Mouse (Mus musculus): Measurements from ENCODE around the gene Tmem53. TPM values are rescaled to one million over a fixed set of nuclear protein-coding genes. Genes with fewer than 3 reads are reported as not detected.

Gene Tmem53
- polyA plus RNA-seq, 1 experiment from 2014 or later, result 39.9 TPM

DNA sequence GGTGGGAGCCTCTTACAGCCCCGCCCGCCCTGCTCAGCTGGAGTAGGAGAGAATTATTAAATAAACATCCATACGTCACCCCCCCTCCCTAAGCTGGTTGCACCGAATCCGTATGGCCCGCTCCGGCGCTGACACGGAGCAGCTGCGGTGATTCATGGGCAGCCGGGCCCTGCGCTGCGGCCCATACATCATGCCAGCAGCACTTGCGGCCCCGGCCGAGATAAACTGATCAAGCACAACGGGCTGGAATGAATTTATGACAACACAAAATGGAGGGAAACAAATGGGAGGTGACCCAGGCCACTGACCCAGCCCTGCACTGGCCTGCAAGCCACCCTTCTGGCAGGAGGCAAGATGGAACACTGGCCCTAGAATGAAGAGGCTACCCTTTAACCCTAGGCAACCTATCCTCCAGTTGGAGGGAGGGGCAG, 24.5 kb downstream of the Tmem53 start:
- peaks cover 5% of the 10 kb centered on the region; the same call in 1 of the 2 replicates for H3K4me1 ChIP-seq (ENCODE audit: control insufficient read depth, insufficient read depth, low read length)
- ATAC-seq (replicated peaks; ENCODE audit: extremely low read depth, insufficient read depth, low FRiP score), result no peak
- WGBS, result 77% methylated on average over 17 of the region's 17 CpGs

DNA sequence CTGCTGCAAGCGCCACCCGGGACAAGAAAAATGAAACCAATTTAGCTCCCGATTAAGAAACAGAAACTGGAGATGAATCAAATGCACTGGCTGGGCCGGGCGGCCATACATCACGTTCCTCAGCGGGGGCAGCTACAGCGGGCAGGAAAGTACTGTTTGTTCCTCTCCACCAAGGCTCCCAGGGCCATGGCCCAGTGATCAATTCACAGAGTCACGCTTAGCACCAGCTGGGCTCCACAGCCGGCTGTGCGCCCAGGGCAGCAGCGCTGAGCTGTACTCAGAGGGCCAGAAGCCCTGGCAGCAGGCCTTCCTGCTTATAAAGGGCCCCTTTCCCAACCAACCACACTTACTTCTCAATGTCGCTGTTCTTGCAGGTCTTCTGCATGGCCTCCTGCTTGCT, 25.3 kb downstream of the Tmem53 start:
- Histone ChIP-seq H3K4me2 (ENCODE audit: low read depth, low read length) (no peak overlapping the region), H3K36me3 (ENCODE audit: control insufficient read depth, insufficient read depth) (peaks cover 63% of the 10 kb centered on the region), H3K4me1 (ENCODE audit: control insufficient read depth, insufficient read depth, low read length) (peaks cover 5% of the 10 kb centered on the region; the same call in 1 of the 2 replicates), H3K9me3 (replicated peaks; ENCODE audit: control insufficient read depth, low read length) (peaks cover 9% of the 10 kb centered on the region), H3K27ac (ENCODE audit: low read length) (no peak overlapping the region), H3K27me3 (ENCODE audit: control insufficient read depth, insufficient read depth, low read length) (no peaks in the 10 kb centered on the region), H3K4me3 (ENCODE audit: low read length) (no peak overlapping the region), H3K9ac (ENCODE audit: low read length) (no peak overlapping the region)
- WGBS, result 94% methylated on average over 13 of the region's 13 CpGs
- no peak for ATAC-seq (replicated peaks; ENCODE audit: extremely low read depth, insufficient read depth, low FRiP score)

More for the DNA sequence above, 24.5 kb downstream of the Tmem53 start:
- no peak overlapping the region for H3K4me2 ChIP-seq (ENCODE audit: low read depth, low read length)
- H3K27ac ChIP-seq (ENCODE audit: low read length), result no peak overlapping the region
- H3K36me3 ChIP-seq (ENCODE audit: control insufficient read depth, insufficient read depth), result peaks cover 64% of the 10 kb centered on the region
- H3K27me3 ChIP-seq (ENCODE audit: control insufficient read depth, insufficient read depth, low read length), result no peaks in the 10 kb centered on the region
- no peak overlapping the region for H3K9ac ChIP-seq (ENCODE audit: low read length)
- H3K4me3 ChIP-seq (ENCODE audit: low read length), result no peak overlapping the region
- H3K9me3 ChIP-seq (replicated peaks; ENCODE audit: control insufficient read depth, low read length), result peaks cover 9% of the 10 kb centered on the region

DNA sequence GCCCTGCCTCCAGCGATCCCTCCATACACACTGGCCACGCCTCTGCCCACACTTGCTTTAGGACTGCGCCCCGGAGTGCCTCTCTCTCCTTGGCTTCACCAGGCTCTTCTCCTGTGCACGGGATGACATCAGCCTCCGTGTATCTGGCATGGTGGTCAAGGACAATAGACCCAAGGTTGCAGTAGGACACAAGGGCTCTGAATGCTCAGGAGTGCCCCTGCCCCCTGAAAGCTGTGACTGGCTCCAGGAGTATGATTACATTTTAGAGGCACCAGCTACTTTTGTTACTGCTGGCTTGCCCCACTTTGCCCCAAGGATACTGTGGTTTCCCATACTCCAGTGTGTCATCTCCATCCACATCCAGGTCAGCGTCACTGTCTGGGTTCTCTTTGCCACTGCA, 25.9 kb downstream of the Tmem53 start:
- H3K9ac ChIP-seq (ENCODE audit: low read length), result no peak overlapping the region
- H3K36me3 ChIP-seq (ENCODE audit: control insufficient read depth, insufficient read depth), result peaks cover 60% of the 10 kb centered on the region
- H3K4me1 ChIP-seq (ENCODE audit: control insufficient read depth, insufficient read depth, low read length), result peaks cover 5% of the 10 kb centered on the region; the same call in 1 of the 2 replicates
- 87% methylated on average over 7 of the region's 7 CpGs for WGBS
- H3K27me3 ChIP-seq (ENCODE audit: control insufficient read depth, insufficient read depth, low read length), result no peaks in the 10 kb centered on the region
- H3K9me3 ChIP-seq (replicated peaks; ENCODE audit: control insufficient read depth, low read length), result peaks cover 9% of the 10 kb centered on the region
- no peak overlapping the region for H3K27ac ChIP-seq (ENCODE audit: low read length)
- ATAC-seq (replicated peaks; ENCODE audit: extremely low read depth, insufficient read depth, low FRiP score), result no peak
- no peak overlapping the region for H3K4me3 ChIP-seq (ENCODE audit: low read length)
- H3K4me2 ChIP-seq (ENCODE audit: low read depth, low read length), result no peak overlapping the region

DNA sequence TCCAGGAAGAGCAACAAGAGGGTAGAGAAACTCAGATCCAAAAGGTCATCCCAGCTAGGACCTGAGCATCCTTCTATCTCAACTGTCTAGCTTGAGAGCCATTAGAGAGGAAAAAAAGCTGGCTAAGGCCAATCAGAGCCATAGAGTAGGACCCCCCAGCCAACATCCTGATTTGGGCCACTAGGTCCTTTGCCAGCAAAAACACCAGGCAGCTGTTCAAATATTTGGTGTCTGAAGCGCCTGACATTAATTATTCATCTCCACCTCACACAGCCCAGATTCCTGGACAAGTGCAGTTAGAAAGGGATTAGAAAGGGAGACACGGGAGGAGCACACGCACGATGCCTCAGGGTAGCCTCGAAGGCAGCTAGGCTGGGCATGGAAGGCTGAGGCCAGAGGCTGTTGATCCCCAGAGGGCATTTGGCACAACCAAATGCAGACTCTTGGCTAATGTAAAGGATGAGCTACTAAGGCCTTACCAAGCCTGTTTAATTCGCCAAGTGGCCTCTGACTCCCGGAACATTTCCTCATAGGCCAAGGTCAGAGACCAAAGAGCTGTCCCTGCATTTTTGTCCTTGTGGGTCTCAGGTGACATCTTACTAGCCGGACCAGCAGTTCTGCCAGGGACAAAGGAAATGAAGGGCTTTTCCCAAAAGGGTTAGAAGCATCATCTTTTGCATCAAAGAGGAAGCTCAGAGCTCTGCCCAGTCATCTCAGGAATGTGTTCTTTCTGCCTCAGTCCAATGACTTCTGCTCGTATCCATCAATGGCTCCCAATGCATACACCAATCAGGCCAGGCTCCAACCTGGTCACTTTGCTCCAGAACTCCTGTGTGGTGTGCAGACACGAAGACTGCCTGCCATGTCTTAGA, 26.9 kb downstream of the Tmem53 start:
- H3K4me2 ChIP-seq (ENCODE audit: low read depth, low read length), result no peak overlapping the region
- H3K4me1 ChIP-seq (ENCODE audit: control insufficient read depth, insufficient read depth, low read length), result peaks cover 14% of the 10 kb centered on the region; the same call in 1 of the 2 replicates
- H3K9me3 ChIP-seq (replicated peaks; ENCODE audit: control insufficient read depth, low read length), result peaks cover 9% of the 10 kb centered on the region
- no peak for ATAC-seq (replicated peaks; ENCODE audit: extremely low read depth, insufficient read depth, low FRiP score)
- H3K36me3 ChIP-seq (ENCODE audit: control insufficient read depth, insufficient read depth), result peaks cover 58% of the 10 kb centered on the region
- H3K27ac ChIP-seq (ENCODE audit: low read length), result no peak overlapping the region
- H3K9ac ChIP-seq (ENCODE audit: low read length), result no peak overlapping the region
- no peaks in the 10 kb centered on the region for H3K27me3 ChIP-seq (ENCODE audit: control insufficient read depth, insufficient read depth, low read length)
- no peak overlapping the region for H3K4me3 ChIP-seq (ENCODE audit: low read length)
- 83% methylated on average over 10 of the region's 10 CpGs for WGBS

DNA sequence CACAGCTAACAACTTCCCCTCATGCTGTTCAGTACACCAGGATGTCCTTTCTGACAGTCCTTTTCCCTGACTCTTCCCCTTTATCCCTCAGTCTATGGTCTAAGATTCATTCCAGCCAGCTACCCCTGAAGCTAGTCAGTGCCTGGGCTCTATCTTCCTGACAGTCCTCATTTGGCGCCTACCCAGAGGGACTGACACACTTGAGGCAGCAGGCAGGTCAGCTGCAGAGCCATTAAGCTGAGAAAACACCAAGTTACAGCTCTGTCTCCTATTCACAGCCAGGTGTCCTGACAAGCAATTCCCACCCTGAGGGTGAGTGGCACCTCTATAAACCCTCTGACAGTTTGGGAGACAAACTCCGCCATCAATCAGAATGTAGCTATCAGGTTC, 27.5 kb downstream of the Tmem53 start:
- Histone ChIP-seq H3K9ac (ENCODE audit: low read length) (no peak overlapping the region), H3K4me1 (ENCODE audit: control insufficient read depth, insufficient read depth, low read length) (peaks cover 20% of the 10 kb centered on the region; the same call in 1 of the 2 replicates), H3K36me3 (ENCODE audit: control insufficient read depth, insufficient read depth) (peaks cover 51% of the 10 kb centered on the region), H3K4me3 (ENCODE audit: low read length) (no peak overlapping the region), H3K27me3 (ENCODE audit: control insufficient read depth, insufficient read depth, low read length) (no peaks in the 10 kb centered on the region), H3K27ac (ENCODE audit: low read length) (no peak overlapping the region), H3K9me3 (replicated peaks; ENCODE audit: control insufficient read depth, low read length) (peaks cover 6% of the 10 kb centered on the region), H3K4me2 (ENCODE audit: low read depth, low read length) (no peak overlapping the region)
- no peak for ATAC-seq (replicated peaks; ENCODE audit: extremely low read depth, insufficient read depth, low FRiP score)
- 64% methylated on average over 2 of the region's 2 CpGs for WGBS

DNA sequence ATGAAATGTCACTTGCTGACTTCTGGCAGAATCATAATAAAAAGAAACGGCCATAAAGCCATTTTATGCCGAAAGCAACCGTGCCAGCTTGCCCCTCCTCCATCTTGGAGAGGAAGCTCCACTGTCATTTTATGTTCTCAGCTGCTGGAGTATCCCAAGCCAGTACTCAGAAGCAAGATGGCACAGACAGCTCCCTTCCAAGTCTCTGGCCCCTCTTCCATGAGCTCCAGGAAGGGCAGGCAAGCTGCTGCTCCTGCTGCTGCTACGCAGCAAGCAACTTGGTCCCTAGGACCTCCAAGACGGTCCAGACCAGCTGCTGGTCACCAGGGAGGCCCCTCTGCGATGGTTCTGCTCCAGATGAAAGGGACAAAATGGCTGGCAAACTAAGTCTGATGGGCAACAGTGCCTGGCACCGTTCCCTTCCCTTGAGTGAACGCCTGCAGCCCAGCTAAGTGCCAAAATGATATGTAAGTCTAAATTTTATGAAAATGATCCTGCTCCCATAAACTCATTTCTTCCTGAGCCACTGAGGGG, 28.7 kb downstream of the Tmem53 start:
- peaks cover 45% of the 10 kb centered on the region for H3K36me3 ChIP-seq (ENCODE audit: control insufficient read depth, insufficient read depth)
- no peak for ATAC-seq (replicated peaks; ENCODE audit: extremely low read depth, insufficient read depth, low FRiP score)

DNA sequence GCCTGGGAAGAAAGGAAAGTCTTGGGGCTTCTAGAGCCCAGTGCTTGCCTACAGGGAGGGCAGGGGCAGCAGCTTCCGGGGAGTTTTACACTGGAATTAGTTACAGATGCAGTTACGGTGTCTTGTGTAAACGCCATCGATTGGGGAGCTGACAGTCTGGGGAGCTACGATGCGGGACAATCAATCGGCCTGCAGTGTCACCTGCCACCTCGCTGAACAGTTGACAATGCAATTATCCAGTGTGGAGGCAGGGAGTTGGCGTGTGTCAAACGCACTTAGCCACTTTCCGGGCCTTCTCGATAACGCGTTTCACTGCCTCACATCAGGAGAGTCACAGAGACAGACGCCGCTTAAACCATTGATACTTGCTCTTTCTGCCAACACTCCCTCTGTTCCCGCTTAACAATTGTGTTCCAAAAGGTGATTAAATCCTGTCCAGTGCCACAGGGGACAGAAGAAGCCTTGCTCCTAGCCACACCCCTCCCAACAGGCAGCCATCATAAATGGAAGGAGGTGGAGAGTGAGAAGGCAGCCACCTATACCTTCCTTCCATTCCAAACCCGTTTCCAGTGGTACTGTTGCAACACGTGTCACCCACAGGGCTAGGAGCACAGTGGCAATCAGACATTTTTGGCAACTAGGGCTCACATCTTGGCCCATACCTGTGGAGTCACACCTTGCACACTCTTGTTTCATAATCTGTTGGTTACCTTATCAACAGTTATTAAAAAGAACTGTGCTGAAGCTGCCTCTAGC, 29.5 kb downstream of the Tmem53 start:
- WGBS, result 73% methylated on average over 19 of the region's 19 CpGs
- no peak for ATAC-seq (replicated peaks; ENCODE audit: extremely low read depth, insufficient read depth, low FRiP score)
- no peak overlapping the region for H3K4me3 ChIP-seq (ENCODE audit: low read length)
- no peak overlapping the region for H3K27ac ChIP-seq (ENCODE audit: low read length)
- H3K9me3 ChIP-seq (replicated peaks; ENCODE audit: control insufficient read depth, low read length), result no peaks in the 10 kb centered on the region
- H3K9ac ChIP-seq (ENCODE audit: low read length), result no peak overlapping the region
- no peak overlapping the region for H3K4me2 ChIP-seq (ENCODE audit: low read depth, low read length)
- peaks cover 22% of the 10 kb centered on the region; the same call in 1 of the 2 replicates for H3K4me1 ChIP-seq (ENCODE audit: control insufficient read depth, insufficient read depth, low read length)
- H3K36me3 ChIP-seq (ENCODE audit: control insufficient read depth, insufficient read depth), result peaks cover 46% of the 10 kb centered on the region
- no peaks in the 10 kb centered on the region for H3K27me3 ChIP-seq (ENCODE audit: control insufficient read depth, insufficient read depth, low read length)

More for the DNA sequence above, 28.7 kb downstream of the Tmem53 start:
- WGBS, result 91% methylated on average over 8 of the region's 8 CpGs
- H3K9ac ChIP-seq (ENCODE audit: low read length), result no peak overlapping the region
- H3K27me3 ChIP-seq (ENCODE audit: control insufficient read depth, insufficient read depth, low read length), result no peaks in the 10 kb centered on the region
- no peak overlapping the region for H3K27ac ChIP-seq (ENCODE audit: low read length)
- peaks cover 22% of the 10 kb centered on the region; the same call in 1 of the 2 replicates for H3K4me1 ChIP-seq (ENCODE audit: control insufficient read depth, insufficient read depth, low read length)
- no peaks in the 10 kb centered on the region for H3K9me3 ChIP-seq (replicated peaks; ENCODE audit: control insufficient read depth, low read length)
- H3K4me3 ChIP-seq (ENCODE audit: low read length), result no peak overlapping the region
- no peak overlapping the region for H3K4me2 ChIP-seq (ENCODE audit: low read depth, low read length)

DNA sequence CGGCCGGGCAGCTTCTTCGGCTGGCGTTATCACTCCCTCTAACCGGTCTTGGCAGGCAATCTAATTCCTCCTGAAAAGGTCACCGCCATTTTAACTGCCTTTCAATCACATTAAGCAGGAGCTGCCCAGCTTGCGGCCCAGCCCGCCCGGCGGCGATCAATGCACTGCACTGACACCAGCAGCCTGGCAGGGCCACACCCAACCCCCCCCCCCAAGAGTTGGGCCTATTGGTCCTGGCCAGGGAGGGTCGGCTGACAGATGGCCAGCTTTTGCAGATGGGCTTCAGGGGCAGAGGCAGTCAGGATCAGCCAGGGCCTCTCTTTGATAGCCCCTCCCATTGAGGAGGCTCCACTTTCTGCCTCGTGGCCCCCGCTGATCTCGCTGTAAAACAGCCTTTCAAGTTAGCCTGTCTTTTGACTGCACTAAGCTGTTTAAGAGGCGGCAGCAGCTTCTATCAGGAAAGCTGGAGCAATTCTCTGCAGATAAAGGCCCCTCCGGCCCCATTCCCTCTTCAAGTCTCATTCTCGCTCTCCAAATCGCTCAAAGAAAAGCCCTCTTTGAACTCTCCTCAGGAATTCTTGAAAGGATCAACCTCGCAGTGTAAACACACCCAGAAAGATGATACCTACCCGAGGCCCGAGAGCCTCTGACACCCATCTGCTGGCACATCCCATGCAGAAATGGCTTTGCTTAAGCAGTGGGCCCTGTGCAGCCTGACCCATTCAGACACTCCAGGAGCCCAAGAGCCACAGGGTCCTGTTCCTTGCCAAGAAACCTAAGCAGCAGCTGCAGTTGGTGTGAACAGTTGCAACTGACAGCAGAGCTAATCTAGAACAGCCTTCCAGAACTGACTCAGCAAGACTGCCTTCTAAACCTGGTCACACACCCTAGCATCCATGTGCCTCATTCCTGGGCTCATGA, 31.8 kb downstream of the Tmem53 start:
- H3K36me3 ChIP-seq (ENCODE audit: control insufficient read depth, insufficient read depth), result peaks cover 33% of the 10 kb centered on the region
- ATAC-seq (replicated peaks; ENCODE audit: extremely low read depth, insufficient read depth, low FRiP score), result 0 out of 2 replicates have a peak, but pooled peaks have one; percentile 13
- no peaks in the 10 kb centered on the region for H3K9me3 ChIP-seq (replicated peaks; ENCODE audit: control insufficient read depth, low read length)
- no peak overlapping the region for H3K4me2 ChIP-seq (ENCODE audit: low read depth, low read length)
- H3K4me3 ChIP-seq (ENCODE audit: low read length), result no peak overlapping the region
- no peak overlapping the region for H3K27ac ChIP-seq (ENCODE audit: low read length)
- WGBS, result 31% methylated on average over 22 of the region's 22 CpGs
- peaks cover 31% of the 10 kb centered on the region for H3K4me1 ChIP-seq (ENCODE audit: control insufficient read depth, insufficient read depth, low read length)
- no peaks in the 10 kb centered on the region for H3K27me3 ChIP-seq (ENCODE audit: control insufficient read depth, insufficient read depth, low read length)
- peak overlapping the region; percentile 22; the same call in 1 of the 2 replicates for H3K9ac ChIP-seq (ENCODE audit: low read length)

Data from heart, embryonic 16.5 days (tissue).